Mouse (Mus musculus): ENCODE measurements at regions not wholly inside any gene's neighbourhood (a gene's known extent, or its start where the extent isn't known, plus 50 kb on each side); places are given as distances from the start of the nearest gene placed in this dataset.
"Not testable (repeated sequence)": the region's sequence is repeated elsewhere in the genome, so short reads cannot be mapped to it uniquely, and the experiment has no call there.

GRCm38 (mm10) chr13:12667727-12668665 lies 102.3 kb downstream of the Ero1lb start:
- not testable (repeated sequence) for TF ChIP-seq CTCF (IDR thresholded peaks at IDR 0.05; ENCODE audit: borderline replicate concordance, insufficient read depth, low read length); POLR2A (IDR thresholded peaks at IDR 0.05; ENCODE audit: low read depth, low read length)
